Mouse (Mus musculus) left cerebral cortex, adult 11 months (tissue): Measurements from ENCODE around the gene Mapk12.
A peak's percentile ranks its signal among the peaks of the same experiment; 100 is the strongest.

Experiments used
- DNase-seq: peaks from one replicate; pipeline ENCODE4 v3.0.0; 2022; ENCODE audit warnings: low spot score

The Mapk12 gene

GRCm38 (mm10) chr15:89092181-89092580, 48.3 kb downstream of the Mapk12 start:
- no peak for DNase-seq

- DNase-seq: no peak
These were observed 49.8 kb downstream of the Mapk12 start for GRCm38 (mm10) chr15:89090662-89091061.

DNA sequence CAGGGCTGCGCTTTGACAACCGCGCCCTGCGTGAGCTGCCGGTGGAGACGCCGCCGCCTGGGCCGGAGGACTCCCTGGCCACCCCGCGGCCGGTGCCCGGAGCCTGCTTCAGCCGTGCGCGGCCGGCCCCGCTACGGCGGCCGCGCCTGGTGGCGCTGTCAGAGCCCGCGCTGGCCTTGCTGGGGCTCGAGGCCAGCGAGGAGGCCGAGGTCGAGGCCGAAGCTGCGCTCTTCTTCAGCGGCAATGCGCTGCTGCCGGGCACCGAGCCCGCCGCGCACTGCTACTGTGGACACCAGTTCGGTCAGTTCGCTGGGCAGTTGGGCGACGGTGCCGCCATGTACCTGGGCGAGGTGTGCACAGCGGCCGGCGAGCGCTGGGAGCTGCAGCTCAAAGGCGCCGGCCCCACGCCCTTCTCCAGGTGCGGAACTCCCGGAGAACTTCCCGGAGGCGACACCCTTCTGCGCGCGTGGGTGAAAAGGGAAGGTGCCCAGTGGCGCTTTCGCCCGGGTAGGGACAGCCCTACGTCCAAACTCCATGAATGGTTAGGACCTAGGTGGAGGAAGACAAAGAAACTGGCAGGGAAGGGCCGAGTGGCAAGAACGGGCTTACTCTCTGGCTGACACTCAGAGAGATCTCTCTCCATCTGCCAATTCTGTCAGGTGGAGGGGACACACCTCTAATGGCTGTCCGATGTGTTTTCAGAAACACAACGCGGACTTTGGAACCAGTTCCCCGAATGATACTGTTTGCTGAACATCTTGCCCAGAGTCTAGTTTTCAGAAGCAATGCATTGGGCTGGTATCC, 51.1 kb downstream of the Mapk12 start:
- DNase-seq: no peak

GRCm38 (mm10) chr15:89088607-89089247, 51.8 kb downstream of the Mapk12 start, which contains the start of gene Selenoo:
Gene Selenoo, plus strand, starts transcription at chr15:89089084.
- DNase-seq: peak; percentile 78

DNA sequence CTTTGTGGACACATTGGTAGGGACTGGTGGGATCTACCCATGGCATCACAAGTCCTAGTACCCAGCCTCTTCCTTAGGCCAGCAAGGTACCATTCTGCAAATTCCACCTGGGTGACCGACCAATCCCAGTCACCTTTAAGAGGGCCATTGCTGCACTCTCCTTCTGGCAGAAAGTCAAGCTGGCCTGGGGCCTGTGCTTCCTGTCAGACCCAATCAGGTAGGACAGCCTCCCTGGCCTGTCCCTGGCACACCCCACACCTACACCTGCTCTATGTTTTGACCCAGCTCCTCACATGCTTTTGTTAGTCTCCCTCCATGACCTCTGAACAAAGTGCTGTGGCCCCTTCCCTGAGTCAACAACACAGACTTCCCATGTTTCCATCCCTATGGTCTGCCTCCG, 55.7 kb downstream of the Mapk12 start:
- DNase-seq: no peak

DNA sequence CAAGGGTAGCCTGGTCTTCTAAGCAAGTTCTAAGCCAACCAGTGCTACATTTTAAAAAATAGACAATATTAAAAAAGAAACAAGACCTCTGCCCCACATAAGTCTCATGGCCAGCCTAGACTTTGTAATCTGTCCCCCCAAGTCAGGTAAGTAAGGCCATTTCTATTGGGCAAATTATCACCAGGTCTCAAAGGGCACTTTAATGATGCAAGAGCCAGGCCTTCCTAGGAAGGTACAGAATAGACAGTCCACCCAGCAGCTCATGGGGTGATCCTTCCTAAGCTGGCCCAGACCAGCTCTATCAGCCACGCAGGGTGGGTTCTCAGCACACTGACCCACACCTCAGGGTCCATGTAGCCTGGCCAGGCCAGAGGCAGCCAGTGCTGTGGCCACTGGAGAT, 56.6 kb downstream of the Mapk12 start:
- no peak for DNase-seq
